Mouse (Mus musculus) liver, embryonic 12.5 days (tissue): ENCODE measurements around the gene Scn4a. TPM values are rescaled to one million over a fixed set of nuclear protein-coding genes. Genes with fewer than 3 reads are reported as not detected.
"Not testable (repeated sequence)": the region's sequence is repeated elsewhere in the genome, so short reads cannot be mapped to it uniquely, and the experiment has no call there.

Source experiments
- ATAC-seq: fragments of 200-750 bp; cut with Nextera tagmentation; 2 replicates; pipeline ENCODE4 v1.8.0; 2017; ENCODE audit warnings: moderate number of reproducible peaks, mild to moderate bottlenecking, moderate library complexity
- H3K27ac ChIP-seq: fragments of 300-500 bp; sonication (generic); 2 replicates; pipeline ENCODE4 v1.5.1; 2016; ENCODE audit warnings: mild to moderate bottlenecking
- H3K27me3 ChIP-seq: fragments of 300-500 bp; sonication (generic); replicated peaks from 2 replicates; pipeline ENCODE4 v1.6.1; 2016; ENCODE audit warnings: mild to moderate bottlenecking, moderate library complexity
- H3K36me3 ChIP-seq: fragments of 300-500 bp; sonication (generic); 2 replicates; pipeline ENCODE4 v1.6.1; 2016; ENCODE audit warnings: mild to moderate bottlenecking, moderate library complexity
- H3K4me1 ChIP-seq: fragments of 300-500 bp; sonication (generic); 2 replicates; pipeline ENCODE4 v1.6.1; 2016
- H3K4me2 ChIP-seq: fragments of 300-500 bp; sonication (generic); 2 replicates; pipeline ENCODE4 v1.6.1; 2016; ENCODE audit warnings: mild to moderate bottlenecking, moderate library complexity
- H3K4me3 ChIP-seq: fragments of 300-500 bp; sonication (generic); 2 replicates; pipeline ENCODE4 v1.5.1; 2016; ENCODE audit warnings: mild to moderate bottlenecking, moderate library complexity
- H3K9ac ChIP-seq: fragments of 300-500 bp; sonication (generic); 2 replicates; pipeline ENCODE4 v1.6.1; 2016; ENCODE audit warnings: mild to moderate bottlenecking, moderate library complexity
- H3K9me3 ChIP-seq: fragments of 300-500 bp; sonication (generic); replicated peaks from 2 replicates; pipeline ENCODE4 v1.6.1; 2016; ENCODE audit warnings: mild to moderate bottlenecking, moderate library complexity
- WGBS: fragments of 180-500 bp; shearing (Covaris S2); methylation state at CpG from one replicate; pipeline ENCODE4 v1.1.7; 2016; ENCODE audit not compliant: insufficient replicate concordance; 5-methylcytosine and 5-hydroxymethylcytosine counted together
- polyA plus RNA-seq: library from polyadenylated mRNA; unstranded; fragments of >200 nt; fragmentation: Nextera tagmentation; extraction: Ambion mirVana; gene quantifications from 2 replicates; pipeline ENCODE4 v1.2.1, GENCODE M21; 2016

Gene Scn4a
- polyA plus RNA-seq: 0.02 TPM in 1 of 2 replicates, not detected in the other

- WGBS: 74% methylated on average over 12 of the region's 12 CpGs
- ATAC-seq: no peak
- no peak within 1 kb of the TSS for H3K27ac ChIP-seq
- H3K27me3 ChIP-seq: peaks cover 18% of the 10 kb centered on the region
- H3K9me3 ChIP-seq: no peaks in the 10 kb centered on the region
- no peak within 1 kb of the TSS for H3K4me3 ChIP-seq
- no peaks in the 10 kb centered on the region for H3K36me3 ChIP-seq
- no peak within 1 kb of the TSS for H3K4me2 ChIP-seq
- H3K4me1 ChIP-seq: no peaks in the 10 kb centered on the region
- no peak within 1 kb of the TSS for H3K9ac ChIP-seq
These were observed at the start of gene Scn4a for GRCm38 (mm10) chr11:106353188-106353587. Gene Scn4a (minus strand): TSS chr11:106353288.

GRCm38 (mm10) chr11:106398481-106398880 lies 45.4 kb upstream of the Scn4a start:
- H3K9ac ChIP-seq: no peak overlapping the region
- H3K4me1 ChIP-seq: peaks cover 11% of the 10 kb centered on the region
- ATAC-seq: no peak
- H3K9me3 ChIP-seq: no peaks in the 10 kb centered on the region
- 82% methylated on average over 8 of the region's 8 CpGs for WGBS
- H3K4me3 ChIP-seq: no peak overlapping the region
- no peak overlapping the region for H3K4me2 ChIP-seq
- no peaks in the 10 kb centered on the region for H3K27me3 ChIP-seq
- peaks cover 79% of the 10 kb centered on the region for H3K36me3 ChIP-seq
- H3K27ac ChIP-seq: no peak overlapping the region

GRCm38 (mm10) chr11:106397656-106398055 lies 44.6 kb upstream of the Scn4a start:
- Histone ChIP-seq H3K4me1 (peaks cover 19% of the 10 kb centered on the region), H3K9ac (no peak overlapping the region), H3K36me3 (peaks cover 71% of the 10 kb centered on the region), H3K27me3 (no peaks in the 10 kb centered on the region), H3K27ac (no peak overlapping the region), H3K4me2 (no peak overlapping the region), H3K4me3 (no peak overlapping the region), H3K9me3 (no peaks in the 10 kb centered on the region)
- 67% methylated on average over 3 of the region's 3 CpGs for WGBS
- ATAC-seq: no peak

- not testable (repeated sequence) for H3K27me3 ChIP-seq, H3K4me3 ChIP-seq, H3K9ac ChIP-seq, H3K9me3 ChIP-seq
- peak overlapping the region; percentile 29 for H3K4me2 ChIP-seq
- peaks cover 38% of the 10 kb centered on the region for H3K36me3 ChIP-seq
- 56% methylated on average over 2 of the region's 2 CpGs for WGBS
- H3K27ac ChIP-seq: peak overlapping the region; percentile 70
- ATAC-seq: peak; percentile 66
- H3K4me1 ChIP-seq: peaks cover 47% of the 10 kb centered on the region
These were observed 41.0 kb upstream of the Scn4a start for GRCm38 (mm10) chr11:106394055-106394454.

GRCm38 (mm10) chr11:106393331-106393616 lies 40.2 kb upstream of the Scn4a start:
- Histone ChIP-seq H3K27me3 (no peaks in the 10 kb centered on the region), H3K9ac (no peak overlapping the region), H3K4me1 (peaks cover 48% of the 10 kb centered on the region), H3K9me3 (no peaks in the 10 kb centered on the region), H3K4me2 (peak overlapping the region; percentile 31; the same call in 1 of the 2 replicates), H3K36me3 (peaks cover 30% of the 10 kb centered on the region), H3K27ac (peak overlapping the region; percentile 70), H3K4me3 (no peak overlapping the region)
- ATAC-seq: no peak
- 44% methylated on average over 4 of the region's 4 CpGs for WGBS

- H3K4me1 ChIP-seq: peaks cover 54% of the 10 kb centered on the region
- peak; percentile 86 for ATAC-seq
- H3K27ac ChIP-seq: peak overlapping the region; percentile 70
- H3K4me3 ChIP-seq: no peak overlapping the region
- WGBS: 54% methylated on average over 7 of the region's 7 CpGs
- H3K9me3 ChIP-seq: no peaks in the 10 kb centered on the region
- no peaks in the 10 kb centered on the region for H3K27me3 ChIP-seq
- peak overlapping the region; percentile 31 for H3K4me2 ChIP-seq
- H3K9ac ChIP-seq: no peak overlapping the region; the same call in 1 of the 2 replicates
- H3K36me3 ChIP-seq: peaks cover 26% of the 10 kb centered on the region
These were observed 39.7 kb upstream of the Scn4a start for GRCm38 (mm10) chr11:106392597-106393330.

- Histone ChIP-seq H3K9me3 (no peaks in the 10 kb centered on the region), H3K9ac (no peak overlapping the region), H3K4me1 (peaks cover 64% of the 10 kb centered on the region), H3K4me3 (no peak overlapping the region), H3K4me2 (no peak overlapping the region), H3K36me3 (peaks cover 17% of the 10 kb centered on the region), H3K27ac (peak overlapping the region; percentile 70; the same call in 1 of the 2 replicates), H3K27me3 (no peaks in the 10 kb centered on the region)
- WGBS: 32% methylated on average over 6 of the region's 6 CpGs
- peak; percentile 41; the same call in 1 of the 2 replicates for ATAC-seq
These were observed 38.6 kb upstream of the Scn4a start for GRCm38 (mm10) chr11:106391546-106392188.

GRCm38 (mm10) chr11:106390757-106391156 lies 37.7 kb upstream of the Scn4a start:
- no peak overlapping the region for H3K9ac ChIP-seq
- no peak overlapping the region for H3K4me3 ChIP-seq
- 44% methylated on average over 3 of the region's 3 CpGs for WGBS
- H3K27me3 ChIP-seq: no peaks in the 10 kb centered on the region
- H3K9me3 ChIP-seq: no peaks in the 10 kb centered on the region
- H3K4me2 ChIP-seq: no peak overlapping the region
- peaks cover 12% of the 10 kb centered on the region for H3K36me3 ChIP-seq
- peaks cover 74% of the 10 kb centered on the region for H3K4me1 ChIP-seq
- no peak for ATAC-seq
- H3K27ac ChIP-seq: no peak overlapping the region

GRCm38 (mm10) chr11:106389611-106390010 lies 36.5 kb upstream of the Scn4a start:
- Histone ChIP-seq H3K4me2 (no peak overlapping the region), H3K9me3 (no peaks in the 10 kb centered on the region), H3K4me3 (no peak overlapping the region), H3K27me3 (no peaks in the 10 kb centered on the region), H3K27ac (no peak overlapping the region), H3K36me3 (peaks cover 3% of the 10 kb centered on the region), H3K9ac (no peak overlapping the region; the same call in 1 of the 2 replicates), H3K4me1 (peaks cover 78% of the 10 kb centered on the region)
- no peak for ATAC-seq
- WGBS: 36% methylated on average over 3 of the region's 3 CpGs

GRCm38 (mm10) chr11:106387791-106388216 lies 34.7 kb upstream of the Scn4a start, which contains the start of gene Icam2:
Gene Icam2 (minus strand): TSS chr11:106388075.
- peak within 1 kb of the TSS; percentile 19 for H3K4me3 ChIP-seq
- no peaks in the 10 kb centered on the region for H3K9me3 ChIP-seq
- peak within 1 kb of the TSS; percentile 63 for H3K27ac ChIP-seq
- peak within 1 kb of the TSS; percentile 2; the same call in 1 of the 2 replicates for H3K9ac ChIP-seq
- H3K36me3 ChIP-seq: no peaks in the 10 kb centered on the region
- WGBS: 16% methylated on average over 6 of the region's 6 CpGs
- ATAC-seq: no peak
- peak within 1 kb of the TSS; percentile 41 for H3K4me2 ChIP-seq
- peaks cover 70% of the 10 kb centered on the region for H3K4me1 ChIP-seq
- no peaks in the 10 kb centered on the region for H3K27me3 ChIP-seq

- Histone ChIP-seq H3K4me1 (peaks cover 70% of the 10 kb centered on the region), H3K9me3 (no peaks in the 10 kb centered on the region), H3K36me3 (no peaks in the 10 kb centered on the region), H3K9ac (no peak overlapping the region), H3K4me3 (peak overlapping the region; percentile 19), H3K27ac (peak overlapping the region; percentile 63), H3K4me2 (peak overlapping the region; percentile 41), H3K27me3 (no peaks in the 10 kb centered on the region)
- WGBS: 50% methylated on average over 6 of the region's 6 CpGs
- ATAC-seq: no peak
These were observed 33.9 kb upstream of the Scn4a start for GRCm38 (mm10) chr11:106387020-106387419.

GRCm38 (mm10) chr11:106386409-106386808 lies 33.3 kb upstream of the Scn4a start:
- H3K27ac ChIP-seq: no peak overlapping the region
- no peak overlapping the region for H3K4me3 ChIP-seq
- H3K9ac ChIP-seq: no peak overlapping the region
- no peaks in the 10 kb centered on the region for H3K36me3 ChIP-seq
- no peaks in the 10 kb centered on the region for H3K9me3 ChIP-seq
- H3K4me1 ChIP-seq: peaks cover 71% of the 10 kb centered on the region
- no peak for ATAC-seq
- whole genome bisulfite sequencing: 45% methylated on average over 3 of the region's 3 CpGs
- H3K4me2 ChIP-seq: peak overlapping the region; percentile 41
- H3K27me3 ChIP-seq: no peaks in the 10 kb centered on the region
